Mouse (Mus musculus): ENCODE measurements around the gene Gpbar1. TPM values are rescaled to one million over a fixed set of nuclear protein-coding genes. Genes with fewer than 3 reads are reported as not detected.
"Not testable (repeated sequence)": the region's sequence is repeated elsewhere in the genome, so short reads cannot be mapped to it uniquely, and the experiment has no call there.

Gene Gpbar1
- polyA plus RNA-seq, 1 experiment = not detected

DNA sequence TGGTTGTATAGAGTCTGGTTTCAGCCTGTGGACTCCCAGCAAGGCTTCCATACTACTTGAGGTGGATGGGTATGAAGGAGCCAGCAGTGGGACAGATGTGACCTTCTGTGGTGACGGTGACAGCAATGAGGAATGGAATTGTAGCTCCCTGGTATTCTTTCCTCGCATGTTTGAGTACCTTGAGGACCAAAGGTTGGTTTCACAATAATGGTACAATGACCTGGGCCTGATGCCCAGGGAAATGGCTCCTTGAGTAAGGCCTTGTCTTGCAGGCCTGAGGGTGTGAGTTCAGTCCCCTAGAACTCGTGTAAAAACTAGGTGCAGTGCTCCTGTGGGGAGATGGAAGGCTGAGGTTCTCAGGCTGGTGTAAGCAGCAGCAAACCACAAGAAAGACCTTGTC lies 40.4 kb downstream of the Gpbar1 start:
- H3K4me3 ChIP-seq (ENCODE audit: insufficient read depth, poor library complexity, severe bottlenecking) = no peak overlapping the region
- peaks cover 4% of the 10 kb centered on the region for H3K27me3 ChIP-seq (ENCODE audit: control insufficient read depth, insufficient read depth, insufficient read length)
- no peak overlapping the region for H3ac ChIP-seq (ENCODE audit: control insufficient read depth, insufficient read length, low read depth)
- H3K79me2 ChIP-seq (ENCODE audit: control insufficient read depth, insufficient read depth) = no peaks in the 10 kb centered on the region
- H3K36me3 ChIP-seq (ENCODE audit: control insufficient read depth, insufficient read depth) = no peaks in the 10 kb centered on the region
- H3K79me3 ChIP-seq (ENCODE audit: low read depth) = no peaks in the 10 kb centered on the region
- no peak for TF ChIP-seq MYOG (IDR thresholded peaks at IDR 0.05; ENCODE audit: control insufficient read depth, extremely low read depth, insufficient read length)

- Histone ChIP-seq H3K4me3 (ENCODE audit: insufficient read depth, poor library complexity, severe bottlenecking) (no peak overlapping the region), H3K79me3 (ENCODE audit: low read depth) (no peaks in the 10 kb centered on the region), H3K36me3 (ENCODE audit: control insufficient read depth, insufficient read depth) (no peaks in the 10 kb centered on the region), H3ac (ENCODE audit: control insufficient read depth, insufficient read length, low read depth) (no peak overlapping the region), H3K79me2 (ENCODE audit: control insufficient read depth, insufficient read depth) (no peaks in the 10 kb centered on the region), H3K27me3 (ENCODE audit: control insufficient read depth, insufficient read depth, insufficient read length) (peaks cover 4% of the 10 kb centered on the region)
- TF ChIP-seq MAX (IDR thresholded peaks at IDR 0.05) (no peak), FOSL1 (IDR thresholded peaks at IDR 0.05; ENCODE audit: insufficient read depth, low read length, poor library complexity, severe bottlenecking) (no peak), MYOD1 (IDR thresholded peaks at IDR 0.05; ENCODE audit: control insufficient read depth, insufficient read length, low read depth) (no peak), MYOG (IDR thresholded peaks at IDR 0.05; ENCODE audit: control insufficient read depth, extremely low read depth, insufficient read length) (no peak), CTCF (IDR thresholded peaks at IDR 0.05; ENCODE audit: control insufficient read depth, insufficient read depth, insufficient read length) (no peak), USF1 (IDR thresholded peaks at IDR 0.05; ENCODE audit: low read depth) (no peak), CEBPB (IDR thresholded peaks at IDR 0.05; ENCODE audit: low read depth) (no peak)
Observed at GRCm38 (mm10) chr1:74321396-74321795, 43.0 kb downstream of the Gpbar1 start.

- not testable (repeated sequence) for H3K79me2 ChIP-seq (ENCODE audit: control insufficient read depth, insufficient read depth); H3K4me3 ChIP-seq (ENCODE audit: insufficient read depth, poor library complexity, severe bottlenecking); H3K79me3 ChIP-seq (ENCODE audit: low read depth); H3K27me3 ChIP-seq (ENCODE audit: control insufficient read depth, insufficient read depth, insufficient read length); H3K36me3 ChIP-seq (ENCODE audit: control insufficient read depth, insufficient read depth); H3ac ChIP-seq (ENCODE audit: control insufficient read depth, insufficient read length, low read depth)
Observed at GRCm38 (mm10) chr1:74326916-74327315, 48.6 kb downstream of the Gpbar1 start.

Other genes starting within 250 kb of the Gpbar1 start
- gene Tns1, start 154.1 kb upstream of the Gpbar1 start, polyA plus RNA-seq (2012; fragmentation: generic; extraction: Trizol) = 118 TPM
- gene Rufy4, start 153.0 kb upstream of the Gpbar1 start, polyA plus RNA-seq (2012; fragmentation: generic; extraction: Trizol) = 0.05 TPM
- gene Cxcr2, start 124.6 kb upstream of the Gpbar1 start, polyA plus RNA-seq (2012; fragmentation: generic; extraction: Trizol) = 0.04 TPM
- gene Cxcr1, start 83.9 kb upstream of the Gpbar1 start, polyA plus RNA-seq (2012; fragmentation: generic; extraction: Trizol) = not detected
- gene Arpc2, start 42.5 kb upstream of the Gpbar1 start, polyA plus RNA-seq (2012; fragmentation: generic; extraction: Trizol) = 281 TPM
- gene Aamp, start 6.2 kb downstream of the Gpbar1 start, polyA plus RNA-seq (2012; fragmentation: generic; extraction: Trizol) = 123 TPM
- gene Pnkd, start 6.4 kb downstream of the Gpbar1 start, polyA plus RNA-seq (2012; fragmentation: generic; extraction: Trizol) = 68.0 TPM
- 38.1 TPM for gene Tmbim1, start 27.1 kb downstream of the Gpbar1 start, polyA plus RNA-seq (2012; fragmentation: generic; extraction: Trizol)
- gene Catip, start 83.6 kb downstream of the Gpbar1 start, polyA plus RNA-seq (2012; fragmentation: generic; extraction: Trizol) = not detected
- gene Slc11a1, start 96.6 kb downstream of the Gpbar1 start, polyA plus RNA-seq (2012; fragmentation: generic; extraction: Trizol) = 2.2 TPM
- 78.7 TPM for gene Ctdsp1, start 113.0 kb downstream of the Gpbar1 start, polyA plus RNA-seq (2012; fragmentation: generic; extraction: Trizol)
- gene Vil1, start 130.8 kb downstream of the Gpbar1 start, polyA plus RNA-seq (2012; fragmentation: generic; extraction: Trizol) = 0.02 TPM
- gene Cnot9, start 227.5 kb downstream of the Gpbar1 start, polyA plus RNA-seq (2012; fragmentation: generic; extraction: Trizol) = 52.4 TPM

Measured in C2C12 (cell line).